Mouse (Mus musculus) heart, postnatal 0 days (tissue): ENCODE data around the gene Gm48551. TPM values are rescaled to one million over a fixed set of nuclear protein-coding genes. Genes with fewer than 3 reads are reported as not detected.

Experiments
- ATAC-seq: fragments of 200-750 bp; cut with Nextera tagmentation; 2 replicates; pipeline ENCODE4 v1.8.0; 2017; ENCODE audit warnings: low read depth, moderate number of reproducible peaks, moderate library complexity; ENCODE audit not compliant: insufficient read depth
- DNase-seq: peaks from one replicate; pipeline ENCODE4 v3.0.0-alpha.2; 2016; ENCODE audit warnings: low spot score
- H3K27ac ChIP-seq: fragments of 300-500 bp; sonication (generic); 2 replicates; pipeline ENCODE4 v1.5.1; 2014; ENCODE audit warnings: low read depth, mild to moderate bottlenecking
- H3K27me3 ChIP-seq: fragments of 300-500 bp; sonication (generic); 2 replicates; pipeline ENCODE4 v1.6.1; 2014; ENCODE audit warnings: low read length, mixed read lengths; ENCODE audit not compliant: control insufficient read depth, insufficient read depth
- H3K36me3 ChIP-seq: fragments of 300-500 bp; sonication (generic); replicated peaks from 2 replicates; pipeline ENCODE4 v1.6.1; 2014; ENCODE audit warnings: low read length, mixed read lengths; ENCODE audit not compliant: control insufficient read depth, insufficient read depth
- H3K4me1 ChIP-seq: fragments of 300-500 bp; sonication (generic); 2 replicates; pipeline ENCODE4 v1.6.1; 2014; ENCODE audit warnings: antibody characterized with exemption; ENCODE audit not compliant: control insufficient read depth, insufficient read depth
- H3K4me2 ChIP-seq: fragments of 300-500 bp; sonication (generic); 2 replicates; pipeline ENCODE4 v1.6.1; 2014; ENCODE audit warnings: low read depth, mild to moderate bottlenecking, low read length, moderate library complexity
- H3K4me3 ChIP-seq: fragments of 300-500 bp; sonication (generic); 2 replicates; pipeline ENCODE4 v1.5.1; 2014; ENCODE audit warnings: low read depth, low read length
- H3K9ac ChIP-seq: fragments of 300-500 bp; sonication (generic); replicated peaks from 2 replicates; pipeline ENCODE4 v1.6.1; 2014; ENCODE audit warnings: low read depth, low read length, mixed read lengths
- H3K9me3 ChIP-seq: fragments of 300-500 bp; sonication (generic); replicated peaks from 2 replicates; pipeline ENCODE4 v1.6.1; 2016; ENCODE audit warnings: low read length; ENCODE audit not compliant: control insufficient read depth
- CTCF ChIP-seq: IDR thresholded peaks from 2 replicates; pipeline ENCODE4 v1.5.1; 2016; ENCODE audit warnings: antibody characterized with exemption, control low read depth, low read depth
- EP300 ChIP-seq: IDR thresholded peaks from 2 replicates; pipeline ENCODE4 v1.6.1; 2016; ENCODE audit warnings: antibody characterized with exemption, low read depth
- WGBS: fragments of 180-500 bp; shearing (Covaris S2); extraction: QIAGEN DNeasy Blood & Tissue Kit; methylation state at CpG from one replicate; pipeline ENCODE4 v1.1.7; 2014; 5-methylcytosine and 5-hydroxymethylcytosine counted together
- polyA plus RNA-seq: library from polyadenylated mRNA; unstranded; fragments of >200 nt; fragmentation: Nextera tagmentation; extraction: Ambion mirVana; gene quantifications from 2 replicates; pipeline ENCODE4 v1.2.1, GENCODE M21; 2015
- total RNA-seq: library from RNA; depleted of rRNA; stranded (reverse); fragments of >200 nt; gene quantifications from 2 replicates; pipeline ENCODE4 v1.2.3, GENCODE M21; 2014; ENCODE audit warnings: low replicate concordance

Gm48551 gene
- total and polyA plus RNA-seq, 2 experiments from 2014 or later, result 0.11 to 1.1 TPM

GRCm38 (mm10) chr10:81426081-81426671 is 41.9 kb downstream of the Gm48551 start:
- Histone ChIP-seq H3K9ac (peak overlapping the region; percentile 69), H3K36me3 (no peaks in the 10 kb centered on the region), H3K27me3 (no peaks in the 10 kb centered on the region), H3K4me2 (peak overlapping the region; percentile 95), H3K9me3 (no peaks in the 10 kb centered on the region), H3K27ac (peak overlapping the region; percentile 83), H3K4me3 (peak overlapping the region; percentile 80), H3K4me1 (peaks cover 31% of the 10 kb centered on the region)
- no peak for TF ChIP-seq EP300
- no peak for TF ChIP-seq CTCF
- DNase-seq, result no peak
- no peak for ATAC-seq
- WGBS, result under 1% methylated on average over 16 of the region's 33 CpGs

- WGBS, result under 1% methylated on average over 33 of the region's 38 CpGs
- peaks cover 25% of the 10 kb centered on the region for H3K4me1 ChIP-seq
- no peak for DNase-seq
These were observed 42.6 kb downstream of the Gm48551 start for GRCm38 (mm10) chr10:81426897-81427296.

GRCm38 (mm10) chr10:81427327-81427726 is 43.1 kb downstream of the Gm48551 start:
- Histone ChIP-seq H3K27ac (peak overlapping the region; percentile 52), H3K36me3 (no peaks in the 10 kb centered on the region), H3K9me3 (no peaks in the 10 kb centered on the region), H3K9ac (peak overlapping the region; percentile 69; the same call in 1 of the 2 replicates), H3K4me3 (peak overlapping the region; percentile 80), H3K27me3 (no peaks in the 10 kb centered on the region), H3K4me2 (peak overlapping the region; percentile 95), H3K4me1 (peaks cover 21% of the 10 kb centered on the region)
- no peak for ATAC-seq
- no peak for DNase-seq
- TF ChIP-seq EP300 (no peak), CTCF (no peak)
- 29% methylated on average over 3 of the region's 3 CpGs for WGBS

More at GRCm38 (mm10) chr10:81426897-81427296, 42.6 kb downstream of the Gm48551 start:
- TF ChIP-seq EP300 (no peak), CTCF (no peak)
- Histone ChIP-seq H3K4me2 (peak overlapping the region; percentile 95), H3K9me3 (no peaks in the 10 kb centered on the region), H3K27me3 (no peaks in the 10 kb centered on the region), H3K27ac (peak overlapping the region; percentile 52), H3K36me3 (no peaks in the 10 kb centered on the region), H3K9ac (peak overlapping the region; percentile 69), H3K4me3 (peak overlapping the region; percentile 80)
- ATAC-seq, result no peak

GRCm38 (mm10) chr10:81427804-81428506 is 43.7 kb downstream of the Gm48551 start:
- TF ChIP-seq CTCF, result no peak
- no peak for TF ChIP-seq EP300
- no peak overlapping the region for H3K4me2 ChIP-seq
- ATAC-seq (no peak), DNase-seq (no peak)
- H3K36me3 ChIP-seq, result no peaks in the 10 kb centered on the region
- H3K27ac ChIP-seq, result no peak overlapping the region; the same call in 1 of the 2 replicates
- H3K27me3 ChIP-seq, result no peaks in the 10 kb centered on the region
- peaks cover 21% of the 10 kb centered on the region for H3K4me1 ChIP-seq
- no peak overlapping the region for H3K9ac ChIP-seq
- H3K9me3 ChIP-seq, result no peaks in the 10 kb centered on the region
- H3K4me3 ChIP-seq, result no peak overlapping the region
- 90% methylated on average over 8 of the region's 8 CpGs for WGBS

GRCm38 (mm10) chr10:81428507-81428870 is 44.2 kb downstream of the Gm48551 start:
- Histone ChIP-seq H3K4me2 (no peak overlapping the region), H3K9me3 (no peaks in the 10 kb centered on the region), H3K4me1 (peaks cover 26% of the 10 kb centered on the region), H3K36me3 (no peaks in the 10 kb centered on the region), H3K27ac (no peak overlapping the region), H3K27me3 (no peaks in the 10 kb centered on the region), H3K4me3 (no peak overlapping the region), H3K9ac (no peak overlapping the region)
- WGBS, result 89% methylated on average over 7 of the region's 7 CpGs
- TF ChIP-seq CTCF, result no peak
- no peak for TF ChIP-seq EP300
- no peak for DNase-seq
- no peak for ATAC-seq
